Mouse (Mus musculus) midbrain, embryonic 15.5 days (tissue): ENCODE measurements around the gene Iqgap1. TPM values are rescaled to one million over a fixed set of nuclear protein-coding genes. Genes with fewer than 3 reads are reported as not detected.
"Not testable (repeated sequence)": the region's sequence is repeated elsewhere in the genome, so short reads cannot be mapped to it uniquely, and the experiment has no call there.

Source experiments
- ATAC-seq: fragments of 200-750 bp; cut with Nextera tagmentation; replicated peaks from 2 replicates; pipeline ENCODE4 v1.8.0; 2017; ENCODE audit warnings: moderate TSS enrichment
- H3K27ac ChIP-seq: fragments of 300-500 bp; sonication (generic); 2 replicates; pipeline ENCODE4 v1.5.1; 2015; ENCODE audit warnings: mild to moderate bottlenecking, inconsistent platforms
- H3K27me3 ChIP-seq: fragments of 300-500 bp; sonication (generic); replicated peaks from 2 replicates; pipeline ENCODE4 v1.6.1; 2015; ENCODE audit warnings: inconsistent platforms
- H3K36me3 ChIP-seq: fragments of 300-500 bp; sonication (generic); replicated peaks from 2 replicates; pipeline ENCODE4 v1.6.1; 2015; ENCODE audit warnings: inconsistent platforms
- H3K4me1 ChIP-seq: fragments of 300-500 bp; sonication (generic); 2 replicates; pipeline ENCODE4 v1.6.1; 2015; ENCODE audit warnings: inconsistent platforms
- H3K4me2 ChIP-seq: fragments of 300-500 bp; sonication (generic); 2 replicates; pipeline ENCODE4 v1.6.1; 2015; ENCODE audit warnings: inconsistent platforms, mild to moderate bottlenecking, moderate library complexity
- H3K4me3 ChIP-seq: fragments of 300-500 bp; sonication (generic); 2 replicates; pipeline ENCODE4 v1.5.1; 2015; ENCODE audit warnings: mild to moderate bottlenecking, inconsistent platforms
- H3K9ac ChIP-seq: fragments of 300-500 bp; sonication (generic); 2 replicates; pipeline ENCODE4 v1.6.1; 2015; ENCODE audit warnings: mild to moderate bottlenecking, inconsistent platforms
- H3K9me3 ChIP-seq: fragments of 300-500 bp; sonication (generic); 2 replicates; pipeline ENCODE4 v1.6.1; 2016; ENCODE audit warnings: inconsistent platforms
- WGBS: fragments of 180-500 bp; shearing (Covaris S2); methylation state at CpG from one replicate; pipeline ENCODE4 v1.1.7; 2015; ENCODE audit warnings: mixed read lengths; 5-methylcytosine and 5-hydroxymethylcytosine counted together
- polyA plus RNA-seq: library from polyadenylated mRNA; unstranded; fragments of >200 nt; fragmentation: Nextera tagmentation; extraction: Ambion mirVana; gene quantifications from 2 replicates; pipeline ENCODE4 v1.2.1, GENCODE M21; 2015

Iqgap1 gene
- polyA plus RNA-seq, 1 experiment from 2014 or later = 22.0 TPM

GRCm38 (mm10) chr7:80774615-80775447 is 50.9 kb downstream of the Iqgap1 start:
- H3K4me3 ChIP-seq = no peak overlapping the region
- no peak for ATAC-seq
- no peaks in the 10 kb centered on the region for H3K36me3 ChIP-seq
- peaks cover 7% of the 10 kb centered on the region; the same call in 1 of the 2 replicates for H3K4me1 ChIP-seq
- 90% methylated on average over 15 of the region's 15 CpGs for WGBS
- H3K27me3 ChIP-seq = no peaks in the 10 kb centered on the region
- no peaks in the 10 kb centered on the region for H3K9me3 ChIP-seq
- H3K27ac ChIP-seq = no peak overlapping the region
- H3K9ac ChIP-seq = no peak overlapping the region
- no peak overlapping the region for H3K4me2 ChIP-seq

GRCm38 (mm10) chr7:80773834-80774614 is 51.8 kb downstream of the Iqgap1 start:
- H3K27me3 ChIP-seq = no peaks in the 10 kb centered on the region
- peaks cover 7% of the 10 kb centered on the region; the same call in 1 of the 2 replicates for H3K4me1 ChIP-seq
- ATAC-seq = no peak
- WGBS = 86% methylated on average over 14 of the region's 14 CpGs
- H3K9ac ChIP-seq = no peak overlapping the region
- H3K9me3 ChIP-seq = no peaks in the 10 kb centered on the region
- no peak overlapping the region for H3K4me3 ChIP-seq
- H3K4me2 ChIP-seq = no peak overlapping the region
- H3K36me3 ChIP-seq = no peaks in the 10 kb centered on the region
- 0 out of 2 replicates have a peak overlapping the region, but pooled peaks have one; percentile 53 for H3K27ac ChIP-seq

GRCm38 (mm10) chr7:80770466-80770865 is 55.3 kb downstream of the Iqgap1 start:
- Histone ChIP-seq H3K36me3 (no peaks in the 10 kb centered on the region; the same call in 1 of the 2 replicates), H3K27ac (no peak overlapping the region), H3K4me1 (peaks cover 7% of the 10 kb centered on the region; the same call in 1 of the 2 replicates), H3K4me2 (no peak overlapping the region), H3K4me3 (no peak overlapping the region), H3K9ac (no peak overlapping the region), H3K27me3 (no peaks in the 10 kb centered on the region), H3K9me3 (no peaks in the 10 kb centered on the region)
- ATAC-seq = no peak
- WGBS = 72% methylated on average over 2 of the region's 2 CpGs

GRCm38 (mm10) chr7:80766861-80767312 is 58.9 kb downstream of the Iqgap1 start:
- no peak overlapping the region for H3K4me3 ChIP-seq
- 82% methylated on average over 11 of the region's 11 CpGs for WGBS
- H3K27ac ChIP-seq = no peak overlapping the region; the same call in 1 of the 2 replicates
- no peak for ATAC-seq
- H3K27me3 ChIP-seq = no peaks in the 10 kb centered on the region
- no peak overlapping the region for H3K9ac ChIP-seq
- H3K9me3 ChIP-seq = no peaks in the 10 kb centered on the region
- no peak overlapping the region for H3K4me2 ChIP-seq
- peaks cover 14% of the 10 kb centered on the region for H3K4me1 ChIP-seq
- no peaks in the 10 kb centered on the region; the same call in 1 of the 2 replicates for H3K36me3 ChIP-seq

- H3K4me1 ChIP-seq = peaks cover 14% of the 10 kb centered on the region
- H3K9ac ChIP-seq = no peak overlapping the region
- 76% methylated on average over 3 of the region's 3 CpGs for WGBS
- H3K9me3 ChIP-seq = no peaks in the 10 kb centered on the region
- no peaks in the 10 kb centered on the region; the same call in 1 of the 2 replicates for H3K36me3 ChIP-seq
- no peak overlapping the region for H3K4me3 ChIP-seq
- H3K27ac ChIP-seq = no peak overlapping the region
- no peaks in the 10 kb centered on the region for H3K27me3 ChIP-seq
- ATAC-seq = no peak
- no peak overlapping the region for H3K4me2 ChIP-seq
Observed at GRCm38 (mm10) chr7:80766072-80766471, 59.7 kb downstream of the Iqgap1 start.

GRCm38 (mm10) chr7:80763864-80764437 is 61.8 kb downstream of the Iqgap1 start:
- ATAC-seq = peak; percentile 65
- Histone ChIP-seq H3K4me1 (peaks cover 14% of the 10 kb centered on the region), H3K4me2 (0 out of 2 replicates have a peak overlapping the region, but pooled peaks have one; percentile 3), H3K9ac (no peak overlapping the region), H3K27me3 (no peaks in the 10 kb centered on the region), H3K36me3 (no peaks in the 10 kb centered on the region; the same call in 1 of the 2 replicates), H3K9me3 (no peaks in the 10 kb centered on the region), H3K4me3 (no peak overlapping the region), H3K27ac (peak overlapping the region; percentile 54)
- 40% methylated on average over 7 of the region's 7 CpGs for WGBS

- H3K4me1 ChIP-seq = peaks cover 14% of the 10 kb centered on the region
- WGBS = 84% methylated on average over 8 of the region's 8 CpGs
- no peaks in the 10 kb centered on the region for H3K27me3 ChIP-seq
- no peak overlapping the region for H3K27ac ChIP-seq
- peaks cover 4% of the 10 kb centered on the region; the same call in 1 of the 2 replicates for H3K36me3 ChIP-seq
- no peak overlapping the region for H3K9ac ChIP-seq
- no peaks in the 10 kb centered on the region for H3K9me3 ChIP-seq
- H3K4me3 ChIP-seq = no peak overlapping the region
- no peak for ATAC-seq
- no peak overlapping the region for H3K4me2 ChIP-seq
Observed at GRCm38 (mm10) chr7:80762297-80762696, 63.5 kb downstream of the Iqgap1 start.

GRCm38 (mm10) chr7:80754086-80754485 is 71.7 kb downstream of the Iqgap1 start:
- H3K9me3 ChIP-seq = no peaks in the 10 kb centered on the region
- no peak for ATAC-seq
- no peaks in the 10 kb centered on the region for H3K4me1 ChIP-seq
- no peak overlapping the region for H3K27ac ChIP-seq
- WGBS = 90% methylated on average over 2 of the region's 2 CpGs
- no peak overlapping the region for H3K9ac ChIP-seq
- H3K4me2 ChIP-seq = no peak overlapping the region
- H3K36me3 ChIP-seq = peaks cover 31% of the 10 kb centered on the region
- H3K4me3 ChIP-seq = no peak overlapping the region
- no peaks in the 10 kb centered on the region for H3K27me3 ChIP-seq

GRCm38 (mm10) chr7:80753613-80754012 is 72.2 kb downstream of the Iqgap1 start:
- H3K9me3 ChIP-seq = no peaks in the 10 kb centered on the region
- ATAC-seq = no peak
- H3K27me3 ChIP-seq = no peaks in the 10 kb centered on the region
- H3K4me1 ChIP-seq = no peaks in the 10 kb centered on the region
- 84% methylated on average over 2 of the region's 2 CpGs for WGBS
- H3K9ac ChIP-seq = no peak overlapping the region
- no peak overlapping the region for H3K4me3 ChIP-seq
- peaks cover 32% of the 10 kb centered on the region for H3K36me3 ChIP-seq
- H3K4me2 ChIP-seq = no peak overlapping the region
- H3K27ac ChIP-seq = no peak overlapping the region

GRCm38 (mm10) chr7:80749624-80750023 is 76.2 kb downstream of the Iqgap1 start:
- Histone ChIP-seq H3K9ac (no peak overlapping the region), H3K27ac (no peak overlapping the region), H3K4me3 (no peak overlapping the region), H3K4me1 (peaks cover 17% of the 10 kb centered on the region), H3K27me3 (no peaks in the 10 kb centered on the region), H3K9me3 (no peaks in the 10 kb centered on the region), H3K36me3 (peaks cover 29% of the 10 kb centered on the region), H3K4me2 (no peak overlapping the region)
- 47% methylated on average over 6 of the region's 6 CpGs for WGBS
- no peak for ATAC-seq

GRCm38 (mm10) chr7:80749109-80749508 is 76.7 kb downstream of the Iqgap1 start:
- H3K4me3 ChIP-seq, ATAC-seq, H3K27me3 ChIP-seq, H3K9ac ChIP-seq, H3K9me3 ChIP-seq, H3K4me2 ChIP-seq, H3K27ac ChIP-seq: not testable (repeated sequence)
- 94% methylated on average over 10 of the region's 10 CpGs for WGBS
- Histone ChIP-seq H3K36me3 (peaks cover 29% of the 10 kb centered on the region), H3K4me1 (peaks cover 17% of the 10 kb centered on the region)

- H3K36me3 ChIP-seq = peaks cover 37% of the 10 kb centered on the region
- no peak overlapping the region for H3K4me2 ChIP-seq
- peaks cover 17% of the 10 kb centered on the region for H3K4me1 ChIP-seq
- ATAC-seq = no peak
- no peaks in the 10 kb centered on the region for H3K27me3 ChIP-seq
- H3K9ac ChIP-seq = no peak overlapping the region
- H3K9me3 ChIP-seq = no peaks in the 10 kb centered on the region
- WGBS = 73% methylated on average over 7 of the region's 7 CpGs
- no peak overlapping the region for H3K27ac ChIP-seq
- H3K4me3 ChIP-seq = no peak overlapping the region
Observed at GRCm38 (mm10) chr7:80747371-80747770, 78.4 kb downstream of the Iqgap1 start.
